Mouse (Mus musculus) adrenal gland, postnatal 36 days (tissue): Measurements from ENCODE around the gene Zfp385c. TPM values are rescaled to one million over a fixed set of nuclear protein-coding genes. Genes with fewer than 3 reads are reported as not detected.

Experiments used
- DNase-seq, 2 experiments: peaks; one replicate each; pipeline ENCODE4 v3.0.0; 2021; ENCODE audit warnings: mixed read lengths in 1 of 2
- long read RNA-seq, 2 experiments: library from polyadenylated mRNA; stranded (forward); transcript quantifications; one replicate each; pipeline ENCODE4 v2.0.0; 2021; ENCODE audit warnings: borderline sequencing depth in 2 of 2
- total RNA-seq, 2 experiments: library from RNA; stranded (reverse); gene quantifications; 2 replicates each; pipeline ENCODE4 v1.2.3; 2021

Gene Zfp385c
- under 1 TPM; 0.13 to 0.43 TPM for total RNA-seq
- long read RNA-seq, experiment 1: 0 reads
- long read RNA-seq, experiment 2: 0 reads

- DNase-seq: no peak
These were observed at the start of gene Zfp385c for GRCm38 (mm10) chr11:100692164-100692616. Gene Zfp385c, minus strand, starts transcription at chr11:100692455.

GRCm38 (mm10) chr11:100741348-100741747 is 49.1 kb upstream of the Zfp385c start:
- DNase-seq: peak in 1 of 2 experiments; percentile 58

GRCm38 (mm10) chr11:100738749-100739148 is 46.5 kb upstream of the Zfp385c start:
- DNase-seq: no peak

- peak; percentile 99 for DNase-seq
These were observed 45.9 kb upstream of the Zfp385c start, which contains the start of gene Rab5c for GRCm38 (mm10) chr11:100738066-100738604. Gene Rab5c, minus strand, starts transcription at chr11:100738215.

GRCm38 (mm10) chr11:100737105-100737733 is 45.0 kb upstream of the Zfp385c start:
- DNase-seq: no peak

- no peak for DNase-seq
These were observed 44.5 kb upstream of the Zfp385c start for GRCm38 (mm10) chr11:100736746-100737080.

GRCm38 (mm10) chr11:100735954-100736745 is 43.9 kb upstream of the Zfp385c start:
- DNase-seq: no peak

GRCm38 (mm10) chr11:100735134-100735865 is 43.0 kb upstream of the Zfp385c start:
- no peak for DNase-seq

- no peak for DNase-seq
These were observed 38.4 kb upstream of the Zfp385c start for GRCm38 (mm10) chr11:100730477-100731205.

GRCm38 (mm10) chr11:100729976-100730375 is 37.7 kb upstream of the Zfp385c start:
- no peak for DNase-seq

GRCm38 (mm10) chr11:100728601-100729000 is 36.3 kb upstream of the Zfp385c start:
- DNase-seq: no peak

GRCm38 (mm10) chr11:100727201-100727600 is 34.9 kb upstream of the Zfp385c start:
- no peak for DNase-seq

GRCm38 (mm10) chr11:100724919-100725512 is 32.8 kb upstream of the Zfp385c start:
- DNase-seq: peak in 1 of 2 experiments; percentile 30

- no peak for DNase-seq
These were observed 30.3 kb upstream of the Zfp385c start for GRCm38 (mm10) chr11:100722493-100723028.

- no peak for DNase-seq
These were observed 29.7 kb upstream of the Zfp385c start for GRCm38 (mm10) chr11:100721776-100722492.

- DNase-seq: no peak
These were observed 29.0 kb upstream of the Zfp385c start for GRCm38 (mm10) chr11:100721254-100721653.

- peak in 1 of 2 experiments; percentile 48 for DNase-seq
These were observed 28.1 kb upstream of the Zfp385c start for GRCm38 (mm10) chr11:100720345-100720744.

GRCm38 (mm10) chr11:100719893-100720292 is 27.6 kb upstream of the Zfp385c start:
- DNase-seq: peak in 1 of 2 experiments; percentile 35

GRCm38 (mm10) chr11:100719312-100719711 is 27.1 kb upstream of the Zfp385c start:
- peak in 1 of 2 experiments; percentile 36 for DNase-seq

GRCm38 (mm10) chr11:100718866-100719265 is 26.6 kb upstream of the Zfp385c start:
- DNase-seq: no peak
